Mouse (Mus musculus) forebrain, postnatal 0 days (tissue): ENCODE measurements around the gene Astl. TPM values are rescaled to one million over a fixed set of nuclear protein-coding genes. Genes with fewer than 3 reads are reported as not detected.
A peak's percentile ranks its signal among the peaks of the same experiment; 100 is the strongest.

Experiments used
- ATAC-seq: fragments of 200-750 bp; cut with Nextera tagmentation; 2 replicates; pipeline ENCODE4 v1.8.0; 2017; ENCODE audit warnings: mild to moderate bottlenecking, moderate library complexity
- DNase-seq: peaks from one replicate; pipeline ENCODE4 v3.0.0-alpha.2; 2015
- H3K27ac ChIP-seq: fragments of 300-500 bp; sonication (generic); 2 replicates; pipeline ENCODE4 v1.5.1; 2014; ENCODE audit warnings: low read depth, mild to moderate bottlenecking, antibody characterized with exemption, low read length, moderate library complexity, mixed read lengths
- H3K27me3 ChIP-seq: fragments of 300-500 bp; sonication (generic); 2 replicates; pipeline ENCODE4 v1.6.1; 2014; ENCODE audit warnings: mild to moderate bottlenecking, low read length, mixed read lengths; ENCODE audit not compliant: insufficient read depth
- H3K36me3 ChIP-seq: fragments of 300-500 bp; sonication (generic); 2 replicates; pipeline ENCODE4 v1.6.1; 2014; ENCODE audit warnings: mild to moderate bottlenecking, moderate library complexity; ENCODE audit not compliant: insufficient read depth
- H3K4me1 ChIP-seq: fragments of 300-500 bp; sonication (generic); 2 replicates; pipeline ENCODE4 v1.6.1; 2014; ENCODE audit warnings: antibody characterized with exemption; ENCODE audit not compliant: insufficient read depth
- H3K4me2 ChIP-seq: fragments of 300-500 bp; sonication (generic); 2 replicates; pipeline ENCODE4 v1.6.1; 2014; ENCODE audit warnings: low read depth, mild to moderate bottlenecking, moderate library complexity
- H3K4me3 ChIP-seq: fragments of 300-500 bp; sonication (generic); 2 replicates; pipeline ENCODE4 v1.5.1; 2014; ENCODE audit warnings: low read depth, low read length, mixed read lengths
- H3K9ac ChIP-seq: fragments of 300-500 bp; sonication (generic); 2 replicates; pipeline ENCODE4 v1.6.1; 2014; ENCODE audit warnings: mild to moderate bottlenecking
- H3K9me3 ChIP-seq: fragments of 300-500 bp; sonication (generic); 2 replicates; pipeline ENCODE4 v1.6.1; 2016; ENCODE audit warnings: low read length
- CTCF ChIP-seq: sonication (generic); IDR thresholded peaks from 2 replicates; pipeline ENCODE4 v1.5.1; 2016; ENCODE audit warnings: antibody characterized with exemption, control low read depth, low read depth
- WGBS: fragments of 180-500 bp; shearing (Covaris S2); extraction: QIAGEN DNeasy Blood & Tissue Kit; methylation state at CpG from one replicate; pipeline ENCODE4 v1.1.7; 2014; 5-methylcytosine and 5-hydroxymethylcytosine counted together
- polyA plus RNA-seq: library from polyadenylated mRNA; unstranded; fragments of >200 nt; fragmentation: Nextera tagmentation; extraction: Ambion mirVana; gene quantifications from 2 replicates; pipeline ENCODE4 v1.2.1, GENCODE M21; 2015
- total RNA-seq: library from RNA; depleted of rRNA; stranded (reverse); fragments of >200 nt; gene quantifications from 2 replicates; pipeline ENCODE4 v1.2.3, GENCODE M21; 2014

Gene Astl
- total and polyA plus RNA-seq, 2 experiments from 2014 or later: not detected

DNA sequence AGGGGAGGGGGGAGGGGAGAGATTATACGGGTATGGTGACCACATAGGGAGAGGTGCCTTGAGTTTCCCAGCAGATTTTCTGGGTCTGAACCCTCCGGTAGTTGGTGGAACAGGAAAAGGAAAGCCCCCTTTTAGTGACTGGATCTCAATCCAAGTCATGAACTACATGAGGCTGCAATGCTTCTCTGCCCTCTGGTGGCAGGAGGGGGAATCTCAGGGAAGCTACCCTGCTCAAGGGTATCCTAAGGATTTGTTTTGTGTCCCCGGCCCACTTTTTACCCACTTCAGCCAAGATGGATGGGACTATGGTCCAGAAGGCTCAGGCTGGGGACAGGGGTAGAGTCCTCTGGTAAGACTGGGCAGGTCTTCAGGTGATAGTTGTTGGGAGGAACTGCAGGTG, 2.7 kb downstream of the Astl start:
- Histone ChIP-seq H3K9ac (no peak overlapping the region), H3K4me3 (no peak overlapping the region), H3K4me2 (no peak overlapping the region), H3K27ac (no peak overlapping the region), H3K36me3 (no peaks in the 10 kb centered on the region), H3K27me3 (peaks cover 15% of the 10 kb centered on the region), H3K4me1 (no peaks in the 10 kb centered on the region), H3K9me3 (no peaks in the 10 kb centered on the region)
- peak; percentile 80 for TF ChIP-seq CTCF
- 16% methylated on average over 3 of the region's 3 CpGs for WGBS
- ATAC-seq (no peak), DNase-seq (peak; percentile 21)

GRCm38 (mm10) chr2:127346334-127346733, 7.9 kb downstream of the Astl start:
- no peak for DNase-seq
- no peaks in the 10 kb centered on the region for H3K27me3 ChIP-seq
- H3K4me1 ChIP-seq: no peaks in the 10 kb centered on the region
- H3K27ac ChIP-seq: no peak overlapping the region
- peak; percentile 35 for TF ChIP-seq CTCF
- H3K9ac ChIP-seq: no peak overlapping the region
- no peak overlapping the region for H3K4me2 ChIP-seq
- no peaks in the 10 kb centered on the region for H3K9me3 ChIP-seq
- WGBS: 74% methylated on average over 1 of the region's 1 CpGs
- H3K4me3 ChIP-seq: no peak overlapping the region
- no peak for ATAC-seq
- no peaks in the 10 kb centered on the region for H3K36me3 ChIP-seq

DNA sequence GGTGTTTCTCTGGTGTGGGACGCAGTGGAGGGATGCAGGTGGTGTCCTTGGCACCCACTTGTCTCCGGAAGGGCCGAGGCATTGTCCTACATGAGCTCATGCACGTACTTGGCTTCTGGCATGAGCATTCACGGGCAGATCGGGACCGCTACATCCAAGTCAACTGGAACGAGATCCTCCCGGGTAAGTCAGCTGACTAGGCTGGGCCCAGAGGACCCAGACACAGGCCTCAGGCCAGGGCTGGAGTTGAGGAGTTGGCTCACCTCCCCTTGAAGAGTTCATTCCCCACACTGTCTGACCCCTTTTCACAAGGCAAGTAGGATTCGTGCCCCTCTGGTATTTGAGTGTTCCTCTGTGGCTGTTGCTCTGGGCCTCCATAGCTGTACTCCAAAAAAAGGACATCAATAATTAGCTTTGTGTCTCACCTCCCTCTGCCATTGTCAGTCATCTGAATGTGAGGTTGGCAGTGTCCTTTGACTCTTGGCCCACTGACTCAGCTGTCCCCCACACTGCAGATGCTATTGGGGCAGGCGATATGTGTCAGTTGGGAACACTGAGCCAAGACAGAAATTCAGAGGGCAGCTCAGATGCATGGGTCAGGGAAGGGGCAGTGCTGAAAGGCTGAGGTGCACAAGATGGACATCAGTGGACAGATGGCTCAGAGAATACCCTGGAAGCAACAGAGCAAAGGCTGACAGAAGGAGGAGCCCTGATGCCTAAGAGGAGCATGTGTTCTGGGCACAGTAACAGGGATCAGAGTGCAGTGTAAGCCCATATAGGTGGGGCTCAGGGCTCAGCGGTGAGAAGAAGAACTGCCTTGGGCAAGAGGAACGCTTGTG, 8.9 kb downstream of the Astl start:
- Histone ChIP-seq H3K9ac (no peak overlapping the region), H3K4me3 (no peak overlapping the region), H3K36me3 (no peaks in the 10 kb centered on the region), H3K27ac (no peak overlapping the region), H3K9me3 (no peaks in the 10 kb centered on the region), H3K4me1 (no peaks in the 10 kb centered on the region), H3K4me2 (no peak overlapping the region), H3K27me3 (no peaks in the 10 kb centered on the region)
- DNase-seq (no peak), ATAC-seq (no peak)
- WGBS: 82% methylated on average over 13 of the region's 13 CpGs
- no peak for TF ChIP-seq CTCF

DNA sequence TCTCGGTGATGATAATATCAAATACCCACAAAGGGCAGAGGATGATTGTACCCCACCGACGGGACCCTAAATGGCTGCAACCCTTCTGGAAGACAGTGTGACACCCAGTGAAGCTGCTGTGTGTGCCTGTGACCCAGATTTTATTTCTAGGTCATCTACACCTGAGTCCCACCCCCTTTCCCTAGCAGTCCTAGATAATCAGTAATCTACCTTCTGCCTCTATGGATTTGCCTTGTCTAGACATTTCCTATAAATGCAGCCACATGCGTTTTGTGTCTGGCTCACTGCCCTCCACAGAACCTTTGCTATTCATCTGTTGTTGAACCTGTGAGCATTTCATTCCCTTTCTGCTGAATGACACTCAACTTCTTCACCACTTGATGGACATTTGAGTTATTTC, 15.4 kb downstream of the Astl start:
- Histone ChIP-seq H3K27ac (no peak overlapping the region), H3K27me3 (no peaks in the 10 kb centered on the region), H3K36me3 (no peaks in the 10 kb centered on the region), H3K4me2 (no peak overlapping the region), H3K4me1 (no peaks in the 10 kb centered on the region), H3K9ac (no peak overlapping the region), H3K9me3 (no peaks in the 10 kb centered on the region), H3K4me3 (no peak overlapping the region)
- ATAC-seq (no peak), DNase-seq (no peak)
- 83% methylated on average over 4 of the region's 4 CpGs for WGBS
- no peak for TF ChIP-seq CTCF

GRCm38 (mm10) chr2:127362459-127363281, 24.2 kb downstream of the Astl start, which contains the start of gene Adra2b:
Adra2b (plus strand) TSS chr2:127363208.
- Histone ChIP-seq H3K4me2 (peak within 1 kb of the TSS; percentile 71), H3K9ac (no peak within 1 kb of the TSS), H3K27ac (no peak within 1 kb of the TSS), H3K27me3 (peaks cover 35% of the 10 kb centered on the region), H3K36me3 (no peaks in the 10 kb centered on the region), H3K4me1 (no peaks in the 10 kb centered on the region), H3K9me3 (no peaks in the 10 kb centered on the region), H3K4me3 (peak within 1 kb of the TSS; percentile 41)
- ATAC-seq (peak; percentile 86), DNase-seq (peak; percentile 82)
- WGBS: under 1% methylated on average over 45 of the region's 49 CpGs
- peak; percentile 91 for TF ChIP-seq CTCF

DNA sequence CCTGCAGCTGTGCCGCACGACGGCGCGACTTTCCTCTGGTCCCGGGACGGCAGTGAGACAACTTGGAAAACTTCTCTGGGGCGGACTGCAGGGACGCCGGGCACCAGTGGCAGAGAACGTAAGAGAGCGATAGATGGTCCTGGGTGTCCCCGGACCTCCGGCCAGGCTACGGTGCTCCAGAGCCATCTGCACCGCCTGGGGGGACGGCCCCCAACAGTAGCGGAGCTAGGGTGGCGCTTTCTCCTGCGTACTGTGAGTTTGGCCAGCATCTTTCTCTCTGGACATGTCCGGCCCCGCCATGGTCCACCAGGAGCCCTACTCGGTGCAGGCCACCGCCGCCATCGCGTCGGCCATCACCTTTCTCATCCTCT, 24.8 kb downstream of the Astl start:
- no peak overlapping the region for H3K9ac ChIP-seq
- 4% methylated on average over 28 of the region's 28 CpGs for WGBS
- ATAC-seq: no peak

DNA sequence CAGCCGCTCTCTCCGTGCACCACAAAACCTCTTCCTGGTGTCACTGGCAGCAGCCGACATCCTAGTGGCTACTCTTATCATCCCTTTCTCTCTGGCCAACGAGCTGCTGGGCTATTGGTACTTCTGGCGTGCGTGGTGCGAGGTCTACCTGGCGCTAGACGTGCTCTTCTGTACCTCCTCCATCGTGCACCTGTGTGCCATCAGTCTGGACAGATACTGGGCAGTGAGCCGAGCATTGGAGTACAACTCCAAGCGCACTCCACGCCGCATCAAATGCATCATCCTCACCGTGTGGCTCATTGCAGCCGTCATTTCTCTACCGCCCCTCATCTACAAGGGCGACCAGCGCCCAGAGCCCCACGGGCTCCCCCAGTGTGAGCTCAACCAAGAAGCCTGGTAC, 25.3 kb downstream of the Astl start:
- H3K4me1 ChIP-seq: no peaks in the 10 kb centered on the region
- peaks cover 35% of the 10 kb centered on the region for H3K27me3 ChIP-seq
- no peak for DNase-seq
- no peak overlapping the region for H3K9ac ChIP-seq
- H3K9me3 ChIP-seq: no peaks in the 10 kb centered on the region
- no peak overlapping the region for H3K27ac ChIP-seq
- 2% methylated on average over 20 of the region's 20 CpGs for WGBS
- peak overlapping the region; percentile 71 for H3K4me2 ChIP-seq
- no peaks in the 10 kb centered on the region for H3K36me3 ChIP-seq
- H3K4me3 ChIP-seq: peak overlapping the region; percentile 41
- no peak; the same call in 1 of the 2 replicates for ATAC-seq
- TF ChIP-seq CTCF: 0 out of 2 replicates have a peak, but pooled peaks have one; percentile 1

More for the DNA sequence above, 24.8 kb downstream of the Astl start:
- Histone ChIP-seq H3K4me1 (no peaks in the 10 kb centered on the region), H3K27me3 (peaks cover 35% of the 10 kb centered on the region), H3K36me3 (no peaks in the 10 kb centered on the region), H3K9me3 (no peaks in the 10 kb centered on the region), H3K27ac (no peak overlapping the region), H3K4me3 (peak overlapping the region; percentile 41), H3K4me2 (peak overlapping the region; percentile 71)
- DNase-seq: no peak
- TF ChIP-seq CTCF: no peak
